Mouse (Mus musculus) liver, embryonic 15.5 days (tissue): ENCODE results near the gene Desi2. TPM values are rescaled to one million over a fixed set of nuclear protein-coding genes. Genes with fewer than 3 reads are reported as not detected.

Experiments used
- ATAC-seq: fragments of 200-750 bp; cut with Nextera tagmentation; 2 replicates; pipeline ENCODE4 v1.8.0; 2017; ENCODE audit warnings: moderate number of reproducible peaks, mild to moderate bottlenecking, moderate library complexity; ENCODE audit not compliant: insufficient read depth
- H3K27ac ChIP-seq: fragments of 300-500 bp; sonication (generic); replicated peaks from 2 replicates; pipeline ENCODE4 v1.5.1; 2015; ENCODE audit warnings: mild to moderate bottlenecking, inconsistent platforms
- H3K27me3 ChIP-seq: fragments of 300-500 bp; sonication (generic); 2 replicates; pipeline ENCODE4 v1.6.1; 2015; ENCODE audit warnings: mild to moderate bottlenecking, inconsistent platforms
- H3K36me3 ChIP-seq: fragments of 300-500 bp; sonication (generic); replicated peaks from 2 replicates; pipeline ENCODE4 v1.6.1; 2015; ENCODE audit warnings: moderate library complexity, mild to moderate bottlenecking, inconsistent platforms
- H3K4me1 ChIP-seq: fragments of 300-500 bp; sonication (generic); replicated peaks from 2 replicates; pipeline ENCODE4 v1.6.1; 2015; ENCODE audit warnings: inconsistent platforms
- H3K4me2 ChIP-seq: fragments of 300-500 bp; sonication (generic); 2 replicates; pipeline ENCODE4 v1.6.1; 2015; ENCODE audit warnings: moderate library complexity, mild to moderate bottlenecking, inconsistent platforms
- H3K4me3 ChIP-seq: fragments of 300-500 bp; sonication (generic); replicated peaks from 2 replicates; pipeline ENCODE4 v1.5.1; 2015; ENCODE audit warnings: mild to moderate bottlenecking, inconsistent platforms
- H3K9ac ChIP-seq: fragments of 300-500 bp; sonication (generic); 2 replicates; pipeline ENCODE4 v1.6.1; 2015; ENCODE audit warnings: moderate library complexity, mild to moderate bottlenecking, inconsistent platforms
- H3K9me3 ChIP-seq: fragments of 300-500 bp; sonication (generic); replicated peaks from 2 replicates; pipeline ENCODE4 v1.6.1; 2016; ENCODE audit warnings: inconsistent platforms
- WGBS: fragments of 180-500 bp; shearing (Covaris S2); methylation state at CpG from one replicate; pipeline ENCODE4 v1.1.7; 2015; ENCODE audit warnings: mixed read lengths; ENCODE audit not compliant: insufficient replicate concordance; 5-methylcytosine and 5-hydroxymethylcytosine counted together
- polyA plus RNA-seq: library from polyadenylated mRNA; unstranded; fragments of >200 nt; fragmentation: Nextera tagmentation; extraction: Ambion mirVana; gene quantifications from 2 replicates; pipeline ENCODE4 v1.2.1, GENCODE M21; 2015

The Desi2 gene
- polyA plus RNA-seq, 1 experiment from 2014 or later, result 8.6 TPM

- Histone ChIP-seq H3K4me1 (no peaks in the 10 kb centered on the region), H3K4me2 (no peak overlapping the region), H3K4me3 (no peak overlapping the region), H3K36me3 (no peaks in the 10 kb centered on the region), H3K27me3 (no peaks in the 10 kb centered on the region), H3K9me3 (no peaks in the 10 kb centered on the region), H3K9ac (no peak overlapping the region), H3K27ac (no peak overlapping the region)
- 22% methylated on average over 3 of the region's 3 CpGs for WGBS
- no peak for ATAC-seq
These were observed 116.2 kb downstream of the Desi2 start for GRCm38 (mm10) chr1:178303425-178303824.

Other genes starting within 250 kb of the Desi2 start
- 0.02 and 0.06 TPM in 2 replicates for gene Catspere2, start 204.0 kb upstream of the Desi2 start, polyA plus RNA-seq
- gene Cox20, start 131.7 kb downstream of the Desi2 start, polyA plus RNA-seq, result 60.2 and 78.6 TPM in 2 replicates
- gene Hnrnpu, start 150.4 kb downstream of the Desi2 start, polyA plus RNA-seq, result 162 and 167 TPM in 2 replicates
- 1.8 and 2.4 TPM in 2 replicates for gene Efcab2, start 218.7 kb downstream of the Desi2 start, polyA plus RNA-seq